Mouse (Mus musculus) hindbrain, embryonic 16.5 days (tissue): Measurements from ENCODE around the gene Tjp1. TPM values are rescaled to one million over a fixed set of nuclear protein-coding genes. Genes with fewer than 3 reads are reported as not detected.

ENCODE experiments used
- ATAC-seq: fragments of 200-750 bp; cut with Nextera tagmentation; 2 replicates; pipeline ENCODE4 v1.8.0; 2017; ENCODE audit warnings: moderate TSS enrichment, moderate library complexity
- H3K27ac ChIP-seq: fragments of 300-500 bp; sonication (generic); 2 replicates; pipeline ENCODE4 v1.5.1; 2014; ENCODE audit warnings: low read depth, mild to moderate bottlenecking, control low read depth, low read length, moderate library complexity
- H3K27me3 ChIP-seq: fragments of 300-500 bp; sonication (generic); replicated peaks from 2 replicates; pipeline ENCODE4 v1.6.1; 2014; ENCODE audit warnings: low read length; ENCODE audit not compliant: control insufficient read depth, insufficient read depth
- H3K36me3 ChIP-seq: fragments of 300-500 bp; sonication (generic); 2 replicates; pipeline ENCODE4 v1.6.1; 2014; ENCODE audit warnings: mild to moderate bottlenecking, low read length, moderate library complexity, mixed read lengths; ENCODE audit not compliant: control insufficient read depth, insufficient read depth
- H3K4me1 ChIP-seq: fragments of 300-500 bp; sonication (generic); 2 replicates; pipeline ENCODE4 v1.6.1; 2014; ENCODE audit warnings: low read depth, low read length; ENCODE audit not compliant: control insufficient read depth, insufficient read depth
- H3K4me2 ChIP-seq: fragments of 300-500 bp; sonication (generic); 2 replicates; pipeline ENCODE4 v1.6.1; 2014; ENCODE audit warnings: mild to moderate bottlenecking, low read length, control low read depth, moderate library complexity
- H3K4me3 ChIP-seq: fragments of 300-500 bp; sonication (generic); 2 replicates; pipeline ENCODE4 v1.5.1; 2014; ENCODE audit warnings: mild to moderate bottlenecking, low read length, control low read depth, moderate library complexity
- H3K9ac ChIP-seq: fragments of 300-500 bp; sonication (generic); 2 replicates; pipeline ENCODE4 v1.6.1; 2014; ENCODE audit warnings: low read depth, mild to moderate bottlenecking, control low read depth, low read length, moderate library complexity
- H3K9me3 ChIP-seq: fragments of 300-500 bp; sonication (generic); 2 replicates; pipeline ENCODE4 v1.6.1; 2014; ENCODE audit warnings: mild to moderate bottlenecking, low read length, moderate library complexity; ENCODE audit not compliant: control insufficient read depth
- WGBS: fragments of 180-500 bp; shearing (Covaris S2); extraction: QIAGEN DNeasy Blood & Tissue Kit; methylation state at CpG from one replicate; pipeline ENCODE4 v1.1.7; 2014; 5-methylcytosine and 5-hydroxymethylcytosine counted together
- polyA plus RNA-seq: library from polyadenylated mRNA; unstranded; fragments of >200 nt; fragmentation: Nextera tagmentation; extraction: Ambion mirVana; gene quantifications from 2 replicates; pipeline ENCODE4 v1.2.1, GENCODE M21; 2015

Gene Tjp1
- polyA plus RNA-seq, 1 experiment from 2014 or later = 24.5 TPM

- no peaks in the 10 kb centered on the region for H3K9me3 ChIP-seq
- H3K4me2 ChIP-seq = no peak overlapping the region
- peak overlapping the region; percentile 20; the same call in 1 of the 2 replicates for H3K27ac ChIP-seq
- no peak for ATAC-seq
- peaks cover 2% of the 10 kb centered on the region; the same call in 1 of the 2 replicates for H3K4me1 ChIP-seq
- 37% methylated on average over 8 of the region's 8 CpGs for WGBS
- no peaks in the 10 kb centered on the region for H3K36me3 ChIP-seq
- H3K4me3 ChIP-seq = no peak overlapping the region
- H3K9ac ChIP-seq = no peak overlapping the region
- H3K27me3 ChIP-seq = no peaks in the 10 kb centered on the region
These were observed 57.4 kb downstream of the Tjp1 start for GRCm38 (mm10) chr7:65470214-65470613.

DNA sequence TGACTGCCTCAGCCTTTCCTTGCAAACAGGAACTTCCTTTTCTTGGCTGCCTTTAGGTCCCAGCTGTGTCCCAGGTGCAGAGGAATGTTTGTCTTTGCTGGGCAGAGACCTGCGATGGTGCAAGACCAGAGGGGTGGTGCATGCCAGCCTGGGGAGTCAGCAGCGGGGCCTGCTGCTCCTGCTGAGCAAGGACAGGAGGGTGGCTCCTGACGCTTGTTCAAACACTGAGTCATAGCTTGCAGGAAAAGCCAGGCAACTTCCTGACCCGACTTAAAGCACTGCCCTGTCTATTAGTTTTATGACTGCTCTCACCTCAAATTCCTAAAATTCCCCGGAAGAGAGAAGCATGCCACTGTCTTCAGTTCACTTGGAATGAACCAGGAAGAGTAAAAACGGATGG lies 57.9 kb downstream of the Tjp1 start:
- Histone ChIP-seq H3K9ac (no peak overlapping the region), H3K36me3 (no peaks in the 10 kb centered on the region), H3K27ac (peak overlapping the region; percentile 20; the same call in 1 of the 2 replicates), H3K9me3 (no peaks in the 10 kb centered on the region), H3K4me2 (no peak overlapping the region), H3K4me1 (peaks cover 2% of the 10 kb centered on the region; the same call in 1 of the 2 replicates), H3K27me3 (no peaks in the 10 kb centered on the region), H3K4me3 (no peak overlapping the region)
- WGBS = 27% methylated on average over 6 of the region's 6 CpGs
- no peak for ATAC-seq

DNA sequence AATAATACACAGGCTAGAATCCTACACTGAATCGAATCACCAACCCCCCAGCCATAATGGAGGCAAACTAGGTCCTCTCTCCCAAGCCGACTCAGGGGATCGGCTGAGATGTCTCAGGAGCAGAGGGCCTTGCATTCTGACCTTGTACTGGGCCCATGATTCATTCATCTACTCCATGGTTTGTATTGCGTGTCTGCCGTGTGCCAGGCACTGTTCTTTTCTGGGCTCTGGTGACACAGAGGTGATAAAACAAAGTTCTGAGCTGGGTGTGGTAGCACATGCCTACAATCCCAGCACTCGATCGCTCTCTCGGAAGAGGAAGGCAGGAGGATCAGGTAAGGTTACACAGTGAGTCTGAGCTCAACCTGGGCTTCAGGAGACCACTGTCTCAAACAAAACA lies 59.4 kb downstream of the Tjp1 start:
- no peak overlapping the region for H3K9ac ChIP-seq
- H3K9me3 ChIP-seq = no peaks in the 10 kb centered on the region
- 87% methylated on average over 8 of the region's 8 CpGs for WGBS
- ATAC-seq = no peak
- H3K36me3 ChIP-seq = no peaks in the 10 kb centered on the region
- H3K4me3 ChIP-seq = no peak overlapping the region
- peaks cover 2% of the 10 kb centered on the region; the same call in 1 of the 2 replicates for H3K4me1 ChIP-seq
- no peaks in the 10 kb centered on the region for H3K27me3 ChIP-seq
- no peak overlapping the region for H3K4me2 ChIP-seq
- no peak overlapping the region for H3K27ac ChIP-seq

GRCm38 (mm10) chr7:65467306-65468021 lies 60.1 kb downstream of the Tjp1 start:
- H3K4me2 ChIP-seq = no peak overlapping the region
- WGBS = 92% methylated on average over 4 of the region's 4 CpGs
- H3K4me1 ChIP-seq = peaks cover 2% of the 10 kb centered on the region; the same call in 1 of the 2 replicates
- H3K27me3 ChIP-seq = no peaks in the 10 kb centered on the region
- H3K9ac ChIP-seq = no peak overlapping the region
- H3K36me3 ChIP-seq = no peaks in the 10 kb centered on the region
- no peaks in the 10 kb centered on the region for H3K9me3 ChIP-seq
- no peak for ATAC-seq
- no peak overlapping the region for H3K4me3 ChIP-seq
- H3K27ac ChIP-seq = no peak overlapping the region

DNA sequence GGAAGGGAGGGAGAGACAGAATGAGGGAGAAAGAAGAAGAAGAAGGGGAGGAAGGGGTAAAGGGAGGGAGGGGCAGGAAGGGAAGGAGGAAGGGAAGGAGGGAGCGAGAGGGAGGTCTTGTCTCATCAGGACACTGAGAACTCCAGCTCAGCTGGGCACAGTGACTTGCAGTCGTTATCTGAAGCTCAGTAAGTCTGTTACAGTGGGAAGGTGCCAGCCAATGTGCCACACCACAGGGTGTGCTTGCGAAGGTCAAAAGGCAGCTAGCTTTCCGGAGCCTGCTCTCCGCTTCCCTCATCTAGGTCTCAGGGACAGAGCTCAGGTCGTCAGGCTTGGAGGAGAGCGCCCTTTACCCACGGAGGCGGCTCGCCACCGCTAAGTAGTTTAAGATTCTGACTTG lies 61.4 kb downstream of the Tjp1 start:
- no peaks in the 10 kb centered on the region for H3K36me3 ChIP-seq
- no peaks in the 10 kb centered on the region for H3K9me3 ChIP-seq
- 43% methylated on average over 11 of the region's 11 CpGs for WGBS
- ATAC-seq = no peak
- no peaks in the 10 kb centered on the region for H3K27me3 ChIP-seq
- H3K9ac ChIP-seq = no peak overlapping the region
- H3K27ac ChIP-seq = no peak overlapping the region
- peaks cover 4% of the 10 kb centered on the region; the same call in 1 of the 2 replicates for H3K4me1 ChIP-seq
- no peak overlapping the region for H3K4me2 ChIP-seq
- no peak overlapping the region for H3K4me3 ChIP-seq

DNA sequence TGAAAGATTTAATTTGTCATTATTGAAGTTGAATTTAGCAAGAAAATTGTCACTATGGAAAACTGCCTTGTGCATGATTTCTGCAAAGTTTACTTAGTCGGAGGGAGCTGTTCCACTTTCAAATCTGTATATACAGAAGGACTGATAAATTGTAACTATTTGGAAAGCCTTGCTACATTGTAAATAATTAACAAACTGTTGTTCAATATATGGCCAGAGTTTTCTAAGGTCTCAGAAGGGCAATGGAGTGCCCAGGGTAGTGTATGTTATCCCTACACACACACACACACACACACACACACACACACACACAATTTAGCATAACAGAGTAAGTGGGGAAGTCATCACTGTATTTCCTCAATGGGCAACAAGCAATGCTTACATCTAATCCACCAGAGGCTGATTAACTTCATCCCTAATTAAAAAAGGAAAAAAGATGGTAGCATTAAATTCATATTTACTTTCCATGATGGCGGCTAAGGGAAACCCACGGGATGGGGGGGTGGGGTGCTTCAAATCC lies 63.0 kb downstream of the Tjp1 start:
- ATAC-seq = peak; percentile 43; the same call in 1 of the 2 replicates
- H3K4me1 ChIP-seq = 0 out of 2 replicates have a peak, but pooled peaks cover 3% of the 10 kb centered on the region
- H3K4me3 ChIP-seq = no peak overlapping the region
- no peaks in the 10 kb centered on the region for H3K36me3 ChIP-seq
- H3K27ac ChIP-seq = no peak overlapping the region
- H3K4me2 ChIP-seq = no peak overlapping the region
- 74% methylated on average over 3 of the region's 3 CpGs for WGBS
- H3K27me3 ChIP-seq = no peaks in the 10 kb centered on the region
- no peak overlapping the region for H3K9ac ChIP-seq
- H3K9me3 ChIP-seq = no peaks in the 10 kb centered on the region

GRCm38 (mm10) chr7:65463438-65463837 lies 64.1 kb downstream of the Tjp1 start:
- H3K4me3 ChIP-seq = no peak overlapping the region
- WGBS = 79% methylated on average over 4 of the region's 4 CpGs
- no peak overlapping the region for H3K9ac ChIP-seq
- H3K27me3 ChIP-seq = no peaks in the 10 kb centered on the region
- H3K4me1 ChIP-seq = 0 out of 2 replicates have a peak, but pooled peaks cover 3% of the 10 kb centered on the region
- H3K9me3 ChIP-seq = no peaks in the 10 kb centered on the region
- no peak for ATAC-seq
- no peak overlapping the region for H3K27ac ChIP-seq
- no peak overlapping the region for H3K4me2 ChIP-seq
- no peaks in the 10 kb centered on the region for H3K36me3 ChIP-seq

GRCm38 (mm10) chr7:65461412-65461811 lies 66.2 kb downstream of the Tjp1 start:
- H3K36me3 ChIP-seq = no peaks in the 10 kb centered on the region
- H3K4me3 ChIP-seq = no peak overlapping the region
- H3K4me2 ChIP-seq = no peak overlapping the region
- 72% methylated on average over 1 of the region's 1 CpGs for WGBS
- no peaks in the 10 kb centered on the region for H3K27me3 ChIP-seq
- H3K9ac ChIP-seq = no peak overlapping the region
- H3K9me3 ChIP-seq = no peaks in the 10 kb centered on the region
- no peak overlapping the region for H3K27ac ChIP-seq
- ATAC-seq = no peak
- 0 out of 2 replicates have a peak, but pooled peaks cover 3% of the 10 kb centered on the region for H3K4me1 ChIP-seq

GRCm38 (mm10) chr7:65460196-65460595 lies 67.4 kb downstream of the Tjp1 start:
- no peaks in the 10 kb centered on the region for H3K36me3 ChIP-seq
- H3K4me1 ChIP-seq = 0 out of 2 replicates have a peak, but pooled peaks cover 3% of the 10 kb centered on the region
- no peak overlapping the region for H3K4me3 ChIP-seq
- H3K9ac ChIP-seq = no peak overlapping the region
- no peak for ATAC-seq
- H3K4me2 ChIP-seq = no peak overlapping the region
- no peaks in the 10 kb centered on the region for H3K27me3 ChIP-seq
- H3K27ac ChIP-seq = no peak overlapping the region
- WGBS = 86% methylated on average over 3 of the region's 3 CpGs
- H3K9me3 ChIP-seq = no peaks in the 10 kb centered on the region
